Mouse (Mus musculus) adrenal gland, adult 10 weeks (tissue): ENCODE data around the gene Cdnf. TPM values are rescaled to one million over a fixed set of nuclear protein-coding genes. Genes with fewer than 3 reads are reported as not detected.

Experiments used
- polyA plus RNA-seq: library from polyadenylated mRNA; stranded (reverse); fragments of 350-450 nt; fragmentation: Illumina TruSeq; extraction: RNeasy Lipid Tissue Mini Kit (QIAGEN cat#74804); gene quantifications from one replicate; pipeline ENCODE4 v1.2.3, GENCODE M21; 2014; ENCODE audit warnings: low read depth, low replicate concordance

Gene Cdnf
- 8.3 TPM for polyA plus RNA-seq

DNA sequence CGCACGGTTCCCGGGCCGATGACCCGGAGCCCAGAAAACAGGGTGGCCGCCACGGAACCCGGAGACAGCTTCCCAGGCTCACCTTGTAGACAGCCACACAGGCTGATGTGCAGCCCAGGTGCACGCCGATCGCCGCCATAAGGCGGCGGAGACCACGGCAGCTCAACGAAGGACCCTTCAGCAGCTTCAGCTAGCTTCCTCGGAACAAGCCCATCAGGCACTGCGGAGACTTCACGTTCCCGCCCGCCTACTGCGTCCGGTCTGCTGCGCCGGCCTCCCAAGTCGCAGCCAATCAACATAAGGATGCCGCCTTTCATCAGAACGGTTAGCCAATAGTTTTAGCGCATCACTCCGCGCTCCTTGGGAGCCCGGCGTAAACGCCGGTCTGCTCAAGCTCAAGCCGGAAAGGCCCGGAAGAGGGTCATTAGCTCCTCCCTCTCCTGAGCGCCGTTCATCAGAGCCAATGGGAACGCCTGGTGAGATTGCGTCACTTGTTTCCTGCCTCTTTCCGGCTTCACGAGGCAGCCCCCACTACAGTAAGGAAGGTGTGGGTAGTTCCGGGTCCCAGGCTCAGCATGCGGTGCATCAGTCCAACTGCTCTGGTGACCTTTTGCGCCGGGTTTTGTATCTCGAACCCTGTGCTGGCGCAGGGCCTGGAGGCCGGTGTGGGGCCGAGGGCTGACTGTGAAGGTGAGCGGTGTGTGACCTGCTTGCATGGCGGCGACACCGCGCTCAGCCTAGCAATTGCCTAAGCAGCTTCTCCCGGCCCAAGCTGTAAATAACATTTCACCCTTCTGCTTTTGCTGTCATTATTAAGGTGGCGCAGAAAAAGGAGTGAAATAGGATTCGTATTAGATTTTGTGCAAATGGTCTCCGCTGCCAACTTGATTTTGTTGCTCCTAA, at the start of gene Cdnf, which contains the start of the genes Gm45902 and Hspa14:
Cdnf (plus strand) TSS at position 479 of the 903 bp plus-strand sequence.
Gm45902 (minus strand) TSS at position 239 of the 903 bp plus-strand sequence.
Hspa14 (minus strand) TSS at position 263 of the 903 bp plus-strand sequence.

DNA sequence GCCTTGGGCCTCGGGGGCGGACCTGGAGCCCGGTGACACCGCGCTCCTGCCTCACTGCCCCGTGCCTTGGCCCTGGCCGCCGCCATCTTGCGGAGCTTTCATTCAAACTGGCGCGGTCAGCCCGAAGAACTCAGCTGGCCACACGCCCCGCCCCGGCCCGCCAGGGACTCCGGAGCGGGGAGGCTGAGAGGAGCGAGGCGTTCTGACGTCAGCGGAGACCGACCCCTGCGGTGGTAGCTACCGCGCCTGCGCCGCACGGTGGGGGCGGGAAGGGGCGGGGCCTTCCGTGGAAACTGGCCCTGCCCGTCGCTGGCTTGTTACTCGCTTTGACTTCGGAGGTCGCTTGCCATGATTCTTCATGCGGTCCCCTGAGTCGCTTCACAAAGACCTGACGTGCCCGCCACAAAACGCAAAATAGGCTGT, 38.0 kb upstream of the Cdnf start, which contains the start of gene Suv39h2:
Suv39h2 (minus strand) TSS at position 171 of the 423 bp plus-strand sequence.

DNA sequence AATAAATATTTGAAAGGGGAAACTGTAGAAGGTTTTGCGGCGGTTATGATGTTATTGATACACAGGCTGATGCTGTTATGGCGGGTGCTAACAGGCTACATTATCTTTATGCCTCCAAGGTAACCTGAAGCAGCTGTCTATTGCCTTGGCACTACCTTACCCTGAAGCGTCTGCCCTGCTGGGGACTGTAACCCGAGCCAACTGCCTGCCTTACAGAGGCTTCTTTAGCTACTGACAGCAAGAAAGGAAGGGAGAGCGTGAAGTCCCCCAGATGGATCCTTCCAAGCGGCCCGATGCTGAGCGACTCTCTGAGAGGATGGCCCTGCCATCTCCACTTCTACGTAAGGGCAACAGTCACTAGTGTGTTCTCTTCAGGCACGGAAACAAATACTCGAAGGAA, 57.4 kb downstream of the Cdnf start, which contains the start of gene Fam107b:
Fam107b (plus strand) TSS at position 303 of the 400 bp plus-strand sequence.

Other genes with a start within 250 kb of the Cdnf start
- 124 TPM for gene Nmt2, start 228.8 kb upstream of the Cdnf start, polyA plus RNA-seq
- gene Rpp38, start 180.4 kb upstream of the Cdnf start, polyA plus RNA-seq, result 19.8 TPM
- gene Acbd7, start 176.9 kb upstream of the Cdnf start, polyA plus RNA-seq, result not detected
- gene Olah, start 115.8 kb upstream of the Cdnf start, polyA plus RNA-seq, result 0.52 TPM
- not detected for gene Meig1, start 90.4 kb upstream of the Cdnf start, polyA plus RNA-seq
- 13.4 TPM for gene Dclre1c, start 88.9 kb upstream of the Cdnf start, polyA plus RNA-seq
- gene Suv39h2, start 38.0 kb upstream of the Cdnf start, polyA plus RNA-seq, result 7.6 TPM
- 2.3 TPM for gene Gm45902, start 240 bp upstream of the Cdnf start, polyA plus RNA-seq
- 46.5 TPM for gene Hspa14, start 216 bp upstream of the Cdnf start, polyA plus RNA-seq
- gene Fam107b, start 57.5 kb downstream of the Cdnf start, polyA plus RNA-seq, result 30.1 TPM